Mouse (Mus musculus): Measurements from ENCODE around the gene Sumo2. TPM values are rescaled to one million over a fixed set of nuclear protein-coding genes. Genes with fewer than 3 reads are reported as not detected.

Gene Sumo2
- polyA plus RNA-seq, 1 experiment from 2014 or later: 1,013 TPM

GRCm38 (mm10) chr11:115491356-115492083 lies 44.6 kb downstream of the Sumo2 start, which contains the start of gene Nt5c:
Gene Nt5c (minus strand): TSS chr11:115491862.
- H3K27ac ChIP-seq: peak within 1 kb of the TSS; percentile 76
- under 1% methylated on average over 43 of the region's 43 CpGs for WGBS
- peaks cover 7% of the 10 kb centered on the region; the same call in 1 of the 2 replicates for H3K4me1 ChIP-seq (replicated peaks; ENCODE audit: insufficient read depth, low read length)
- TF ChIP-seq CTCF (IDR thresholded peaks at IDR 0.05; ENCODE audit: low read depth): peak; percentile 82
- DNase-seq (ENCODE audit: low spot score): peak; percentile 82
- ATAC-seq (replicated peaks; ENCODE audit: low FRiP score, low read depth): peak; percentile 86
- H3K9me3 ChIP-seq (replicated peaks; ENCODE audit: low read length): no peaks in the 10 kb centered on the region
- H3K36me3 ChIP-seq (ENCODE audit: insufficient read depth, low read length): 0 out of 2 replicates have a peak, but pooled peaks cover 8% of the 10 kb centered on the region
- H3K9ac ChIP-seq (ENCODE audit: low read depth, low read length): peak within 1 kb of the TSS; percentile 56
- H3K4me3 ChIP-seq (replicated peaks; ENCODE audit: low read depth, low read length): peak within 1 kb of the TSS; percentile 60
- no peaks in the 10 kb centered on the region for H3K27me3 ChIP-seq (ENCODE audit: insufficient read depth, low read length)
- peak within 1 kb of the TSS; percentile 64 for H3K4me2 ChIP-seq (ENCODE audit: low read length)

- TF ChIP-seq CTCF (IDR thresholded peaks at IDR 0.05; ENCODE audit: low read depth): no peak
- Histone ChIP-seq H3K4me2 (ENCODE audit: low read length) (peak overlapping the region; percentile 64), H3K27ac (no peak overlapping the region), H3K9me3 (replicated peaks; ENCODE audit: low read length) (no peaks in the 10 kb centered on the region), H3K36me3 (ENCODE audit: insufficient read depth, low read length) (0 out of 2 replicates have a peak, but pooled peaks cover 8% of the 10 kb centered on the region), H3K9ac (ENCODE audit: low read depth, low read length) (peak overlapping the region; percentile 56), H3K4me3 (replicated peaks; ENCODE audit: low read depth, low read length) (peak overlapping the region; percentile 60), H3K4me1 (replicated peaks; ENCODE audit: insufficient read depth, low read length) (peaks cover 7% of the 10 kb centered on the region; the same call in 1 of the 2 replicates), H3K27me3 (ENCODE audit: insufficient read depth, low read length) (no peaks in the 10 kb centered on the region)
- WGBS: 24% methylated on average over 25 of the region's 25 CpGs
- no peak for DNase-seq (ENCODE audit: low spot score)
- peak; percentile 47; the same call in 1 of the 2 replicates for ATAC-seq (replicated peaks; ENCODE audit: low FRiP score, low read depth)
Measured at GRCm38 (mm10) chr11:115490441-115491355, 45.4 kb downstream of the Sumo2 start.

GRCm38 (mm10) chr11:115488551-115489104 lies 47.4 kb downstream of the Sumo2 start:
- Histone ChIP-seq H3K36me3 (ENCODE audit: insufficient read depth, low read length) (0 out of 2 replicates have a peak, but pooled peaks cover 8% of the 10 kb centered on the region), H3K9ac (ENCODE audit: low read depth, low read length) (no peak overlapping the region), H3K4me1 (replicated peaks; ENCODE audit: insufficient read depth, low read length) (peaks cover 7% of the 10 kb centered on the region; the same call in 1 of the 2 replicates), H3K9me3 (replicated peaks; ENCODE audit: low read length) (no peaks in the 10 kb centered on the region), H3K4me2 (ENCODE audit: low read length) (no peak overlapping the region), H3K4me3 (replicated peaks; ENCODE audit: low read depth, low read length) (no peak overlapping the region), H3K27ac (no peak overlapping the region), H3K27me3 (ENCODE audit: insufficient read depth, low read length) (no peaks in the 10 kb centered on the region)
- ATAC-seq (replicated peaks; ENCODE audit: low FRiP score, low read depth) (no peak), DNase-seq (ENCODE audit: low spot score) (no peak)
- 93% methylated on average over 19 of the region's 19 CpGs for WGBS
- TF ChIP-seq CTCF (IDR thresholded peaks at IDR 0.05; ENCODE audit: low read depth): no peak

- Histone ChIP-seq H3K4me1 (replicated peaks; ENCODE audit: insufficient read depth, low read length) (no peaks in the 10 kb centered on the region), H3K27ac (no peak overlapping the region), H3K9me3 (replicated peaks; ENCODE audit: low read length) (no peaks in the 10 kb centered on the region), H3K9ac (ENCODE audit: low read depth, low read length) (no peak overlapping the region), H3K36me3 (ENCODE audit: insufficient read depth, low read length) (0 out of 2 replicates have a peak, but pooled peaks cover 8% of the 10 kb centered on the region), H3K4me2 (ENCODE audit: low read length) (no peak overlapping the region), H3K27me3 (ENCODE audit: insufficient read depth, low read length) (no peaks in the 10 kb centered on the region), H3K4me3 (replicated peaks; ENCODE audit: low read depth, low read length) (no peak overlapping the region)
- DNase-seq (ENCODE audit: low spot score) (peak; percentile 84), ATAC-seq (replicated peaks; ENCODE audit: low FRiP score, low read depth) (no peak)
- no peak for TF ChIP-seq CTCF (IDR thresholded peaks at IDR 0.05; ENCODE audit: low read depth)
- 46% methylated on average over 12 of the region's 12 CpGs for WGBS
Measured at GRCm38 (mm10) chr11:115485155-115485554, 50.9 kb downstream of the Sumo2 start.

- 18% methylated on average over 6 of the region's 6 CpGs for WGBS
- Histone ChIP-seq H3K4me1 (replicated peaks; ENCODE audit: insufficient read depth, low read length) (no peaks in the 10 kb centered on the region), H3K4me3 (replicated peaks; ENCODE audit: low read depth, low read length) (no peak overlapping the region), H3K36me3 (ENCODE audit: insufficient read depth, low read length) (no peaks in the 10 kb centered on the region), H3K9ac (ENCODE audit: low read depth, low read length) (no peak overlapping the region), H3K9me3 (replicated peaks; ENCODE audit: low read length) (no peaks in the 10 kb centered on the region), H3K4me2 (ENCODE audit: low read length) (no peak overlapping the region), H3K27me3 (ENCODE audit: insufficient read depth, low read length) (no peaks in the 10 kb centered on the region), H3K27ac (no peak overlapping the region)
- DNase-seq (ENCODE audit: low spot score): peak; percentile 84
- TF ChIP-seq CTCF (IDR thresholded peaks at IDR 0.05; ENCODE audit: low read depth): peak; percentile 97
- ATAC-seq (replicated peaks; ENCODE audit: low FRiP score, low read depth): no peak
Measured at GRCm38 (mm10) chr11:115483726-115484125, 52.4 kb downstream of the Sumo2 start.

- no peak for DNase-seq (ENCODE audit: low spot score)
- no peak overlapping the region for H3K27ac ChIP-seq
- H3K4me2 ChIP-seq (ENCODE audit: low read length): no peak overlapping the region
- no peak for ATAC-seq (replicated peaks; ENCODE audit: low FRiP score, low read depth)
- no peaks in the 10 kb centered on the region for H3K36me3 ChIP-seq (ENCODE audit: insufficient read depth, low read length)
- H3K4me3 ChIP-seq (replicated peaks; ENCODE audit: low read depth, low read length): no peak overlapping the region
- WGBS: 64% methylated on average over 11 of the region's 11 CpGs
- no peaks in the 10 kb centered on the region for H3K9me3 ChIP-seq (replicated peaks; ENCODE audit: low read length)
- no peak for TF ChIP-seq CTCF (IDR thresholded peaks at IDR 0.05; ENCODE audit: low read depth)
- no peak overlapping the region for H3K9ac ChIP-seq (ENCODE audit: low read depth, low read length)
- H3K4me1 ChIP-seq (replicated peaks; ENCODE audit: insufficient read depth, low read length): no peaks in the 10 kb centered on the region
- no peaks in the 10 kb centered on the region for H3K27me3 ChIP-seq (ENCODE audit: insufficient read depth, low read length)
Measured at GRCm38 (mm10) chr11:115483278-115483677, 52.8 kb downstream of the Sumo2 start.
